Mouse (Mus musculus) ovary, postnatal 36 days (tissue): ENCODE data around the gene Ttc16.

ENCODE experiments used
- DNase-seq: peaks from one replicate; pipeline ENCODE4 v3.0.0; 2022; ENCODE audit warnings: low spot score, mixed read lengths

The Ttc16 gene

DNA sequence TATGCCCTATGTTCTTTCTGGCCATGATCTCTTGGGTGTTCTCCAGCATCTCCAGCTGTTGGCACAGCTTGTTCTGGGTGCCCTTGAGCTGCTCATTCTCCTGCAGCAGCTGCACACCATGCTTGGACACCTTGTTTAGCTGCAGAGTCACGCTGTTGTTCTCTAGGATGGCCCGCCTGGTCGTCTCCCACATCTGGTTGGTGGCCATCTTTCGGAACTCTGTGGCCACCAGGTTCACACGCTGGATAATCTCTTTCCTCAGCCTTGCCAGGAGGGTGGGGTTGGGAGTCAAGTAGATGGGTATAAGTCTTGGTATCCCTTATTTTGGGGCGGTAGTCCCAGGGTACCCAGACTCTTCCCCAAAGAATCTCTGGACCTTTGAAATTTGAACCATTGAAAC is 4.3 kb upstream of the Ttc16 start:
- no peak for DNase-seq

GRCm38 (mm10) chr2:32779131-32779530 is 3.7 kb upstream of the Ttc16 start:
- DNase-seq = peak; percentile 70

DNA sequence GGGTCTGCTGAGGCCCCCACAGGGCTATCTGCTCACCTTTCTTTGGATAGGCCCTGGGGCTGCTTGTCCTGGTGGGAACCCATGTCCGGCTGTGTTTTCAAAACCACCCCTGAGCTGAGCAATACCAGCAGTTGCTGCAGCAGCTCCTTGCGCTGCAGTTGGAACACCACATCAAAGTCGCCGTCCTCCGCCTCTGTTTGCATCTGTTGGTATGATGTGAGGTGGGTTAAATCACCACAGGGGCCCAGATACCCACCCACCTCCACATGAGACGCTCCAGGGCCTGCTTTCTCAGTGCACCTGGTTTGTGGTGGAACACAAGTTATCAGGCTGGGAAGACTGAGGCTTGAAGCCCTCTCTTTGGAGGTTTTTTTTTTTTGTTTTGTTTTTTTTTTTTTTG is 2.6 kb upstream of the Ttc16 start:
- DNase-seq = no peak

- peak; percentile 38 for DNase-seq
Measured at GRCm38 (mm10) chr2:32776192-32776591, 759 bp upstream of the Ttc16 start.

GRCm38 (mm10) chr2:32772626-32773279 is 2.7 kb downstream of the Ttc16 start:
- no peak for DNase-seq

DNA sequence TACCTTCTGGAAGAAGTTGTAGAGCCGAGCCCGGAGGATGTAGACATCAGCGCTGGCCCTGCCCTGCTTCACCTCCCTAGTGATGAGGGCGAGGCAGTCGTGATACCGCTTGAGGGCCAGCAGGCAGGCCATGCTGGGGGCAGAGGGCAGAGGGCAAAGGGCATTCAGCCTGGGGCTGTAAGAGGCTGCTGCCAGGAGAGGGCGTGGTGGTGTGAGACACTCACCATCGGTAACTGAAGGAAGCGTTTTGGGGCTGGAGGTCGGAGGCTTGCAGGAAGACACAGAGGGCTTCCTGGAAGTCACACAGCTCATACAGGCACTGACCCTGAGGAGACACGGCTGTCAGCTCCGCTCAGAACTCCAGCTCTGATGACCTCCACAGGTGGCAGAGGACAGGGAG is 3.5 kb downstream of the Ttc16 start:
- DNase-seq = no peak

DNA sequence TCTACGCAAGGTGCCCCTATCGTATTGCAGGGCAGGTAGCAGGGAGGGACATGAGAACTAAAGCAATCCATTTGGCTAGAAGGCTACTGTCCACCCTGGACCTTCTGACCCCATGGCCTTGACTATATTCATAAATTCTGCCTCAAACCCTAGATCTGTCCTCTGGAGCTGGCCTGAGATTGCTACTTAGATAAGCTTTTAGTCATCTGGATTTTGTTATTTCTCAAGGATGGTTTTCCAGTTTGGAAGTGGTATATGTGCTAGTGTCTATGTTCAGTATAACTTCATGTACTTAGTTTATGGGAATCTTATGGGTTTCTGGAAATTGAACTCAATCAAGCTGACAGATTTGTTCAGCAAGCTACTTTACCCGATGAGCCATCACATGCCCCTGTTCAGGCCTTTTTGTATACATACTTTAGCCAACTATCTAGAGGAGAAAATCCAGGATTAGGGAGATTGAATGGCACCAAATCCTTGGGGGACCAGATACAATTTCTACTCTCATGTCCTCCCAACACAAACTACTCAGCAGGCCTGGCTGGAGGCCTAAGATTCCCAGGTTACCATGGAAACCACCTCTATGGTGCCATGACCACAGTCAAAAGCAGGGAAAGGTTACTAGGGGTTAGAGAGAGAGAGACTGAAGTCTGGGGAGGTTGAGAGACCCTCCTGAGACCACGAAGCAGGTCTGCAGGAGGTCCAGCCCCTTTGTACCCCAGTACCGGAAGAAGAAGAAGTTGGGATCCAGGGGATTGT is 5.9 kb downstream of the Ttc16 start:
- no peak for DNase-seq

GRCm38 (mm10) chr2:32768661-32769285 is 6.7 kb downstream of the Ttc16 start:
- peak; percentile 52 for DNase-seq

DNA sequence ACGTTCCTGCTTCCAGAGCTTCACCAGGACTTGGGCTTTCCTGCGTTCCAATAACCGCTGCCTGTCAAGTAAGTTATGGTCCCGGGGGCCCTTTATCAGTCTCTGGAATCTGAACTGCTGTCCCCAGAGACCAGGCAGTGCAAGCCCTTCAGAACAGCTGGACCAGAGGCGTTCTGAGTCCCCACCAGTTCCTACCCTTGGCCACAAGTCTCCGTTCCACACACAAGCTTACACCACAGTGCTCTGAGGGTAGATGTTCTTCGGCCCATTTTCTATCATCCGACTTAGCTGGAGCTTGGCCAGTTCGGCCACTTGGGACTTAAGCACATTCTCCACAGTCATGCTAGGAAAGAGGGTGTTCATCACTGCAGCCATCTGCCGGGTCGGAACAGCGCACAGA is 8.2 kb downstream of the Ttc16 start:
- no peak for DNase-seq

DNA sequence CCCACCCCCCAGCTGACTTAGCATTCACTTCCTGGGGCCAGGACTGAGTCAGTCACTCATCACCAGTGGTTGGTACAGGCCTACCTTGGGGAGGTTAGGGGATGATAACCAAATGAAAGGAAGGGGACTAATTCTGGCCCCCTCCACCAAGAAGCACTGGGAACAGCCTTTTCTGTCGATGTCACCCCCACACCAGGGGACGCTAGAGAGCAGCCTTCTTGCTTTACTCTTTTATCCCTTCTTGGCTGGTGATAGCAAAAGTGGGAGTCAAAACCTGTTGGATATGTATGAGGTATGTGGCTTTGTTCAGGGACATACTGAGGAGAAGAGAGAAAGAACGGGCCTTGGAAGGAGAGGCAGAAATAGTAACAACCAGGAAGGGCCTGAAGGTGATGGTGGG is 12.1 kb downstream of the Ttc16 start:
- DNase-seq = no peak

DNA sequence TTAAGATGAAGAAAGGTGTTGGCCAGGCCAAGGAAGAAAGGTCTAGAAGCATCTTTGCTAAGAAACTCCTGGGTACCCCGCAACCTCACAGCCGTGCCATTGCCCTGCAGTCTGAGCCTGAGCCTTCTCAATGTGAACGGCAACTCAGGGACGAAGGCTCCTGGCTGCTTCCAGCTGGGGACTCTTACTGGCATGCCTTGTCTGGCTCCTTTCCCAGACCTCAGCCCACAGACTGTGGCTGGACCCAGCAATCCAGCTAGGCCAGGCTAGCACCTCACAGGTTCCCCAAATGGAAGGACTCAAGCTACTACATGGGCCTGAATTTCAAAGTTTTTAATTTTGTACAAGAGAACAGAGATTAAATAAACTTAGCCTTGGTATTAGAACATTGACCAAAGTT is 13.6 kb downstream of the Ttc16 start:
- DNase-seq = no peak

DNA sequence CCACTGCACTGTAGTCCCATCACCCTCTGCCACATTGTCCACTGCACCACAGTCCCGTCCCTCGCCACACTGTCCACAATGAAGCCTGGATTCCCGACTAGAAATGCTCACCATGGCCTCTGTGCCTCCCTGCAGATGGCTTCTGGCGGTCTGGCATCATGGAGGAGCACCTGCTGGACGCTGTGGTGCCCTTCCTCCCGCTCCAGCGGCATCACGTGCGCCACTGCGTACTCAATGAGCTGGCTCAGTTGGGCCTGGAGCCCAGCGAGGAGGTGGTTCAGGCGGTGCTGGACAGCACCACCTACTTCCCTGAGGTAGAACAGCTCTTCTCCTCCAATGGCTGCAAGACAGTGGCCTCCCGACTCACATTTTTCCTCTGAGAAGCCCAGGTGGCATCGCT is 14.1 kb downstream of the Ttc16 start:
- DNase-seq = no peak

- DNase-seq = no peak
Measured at GRCm38 (mm10) chr2:32759001-32759400, 16.4 kb downstream of the Ttc16 start.

GRCm38 (mm10) chr2:32758503-32758902 is 16.9 kb downstream of the Ttc16 start:
- DNase-seq = no peak

DNA sequence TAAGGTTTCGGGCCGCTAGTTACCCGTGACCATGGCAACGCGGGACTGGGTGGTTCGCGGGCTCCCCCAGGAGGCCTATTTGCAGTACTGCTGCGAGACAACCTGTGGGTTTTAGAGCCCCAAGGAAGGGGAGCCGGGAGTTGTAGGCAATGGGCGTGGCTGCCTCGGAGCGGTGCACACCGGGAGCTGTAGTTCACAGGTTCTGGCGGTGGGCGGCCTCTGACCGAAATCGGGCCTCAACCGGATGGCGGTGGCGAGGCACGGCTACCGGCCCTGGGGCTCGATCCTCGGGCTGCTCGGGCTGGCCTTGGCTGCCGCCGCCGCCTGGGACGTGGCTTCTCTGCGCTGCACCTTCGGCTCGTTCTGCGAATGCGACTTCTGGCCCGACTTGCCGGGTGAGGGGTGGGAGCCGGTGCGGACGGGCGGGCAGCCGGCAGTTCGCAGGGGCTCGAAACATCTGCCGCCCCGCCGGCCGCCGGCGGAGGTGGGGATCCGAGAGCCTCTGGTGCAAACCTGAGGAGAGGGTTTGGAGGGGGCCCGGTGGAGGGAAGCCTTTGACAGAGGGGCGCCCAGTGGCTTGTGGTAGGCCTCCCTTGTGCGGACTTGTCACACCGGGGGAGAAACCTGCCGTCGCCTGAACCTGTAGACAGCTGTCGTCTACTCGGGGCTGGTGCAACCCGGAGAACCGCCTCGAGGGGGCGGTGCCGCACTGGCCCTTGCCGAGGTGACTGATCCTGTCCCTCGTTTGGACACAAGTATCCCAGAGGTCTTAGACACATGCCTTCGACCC is 18.2 kb downstream of the Ttc16 start, which contains the start of gene Tor2a:
TSS of gene Tor2a (plus strand) at position 179 of the 790 bp plus-strand sequence.
- DNase-seq = peak; percentile 97

DNA sequence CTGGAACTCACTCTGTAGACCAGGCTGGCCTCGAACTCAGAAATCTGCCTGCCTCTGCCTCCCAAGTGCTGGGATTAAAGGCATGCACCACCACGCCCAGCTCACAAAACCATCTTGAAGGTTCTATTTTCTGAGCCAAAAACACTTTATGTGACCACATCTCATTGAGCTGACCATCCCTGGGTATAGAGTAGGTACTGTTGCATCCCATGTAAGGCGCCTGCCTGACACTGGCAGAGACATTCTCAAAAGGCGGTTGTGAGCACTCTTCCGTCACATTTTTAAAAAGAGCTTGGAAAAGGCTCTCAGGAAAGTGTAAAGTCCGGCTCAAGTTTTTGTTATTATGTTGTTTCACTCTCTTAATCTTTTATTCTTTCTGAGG is 18.8 kb downstream of the Ttc16 start:
- DNase-seq = no peak

DNA sequence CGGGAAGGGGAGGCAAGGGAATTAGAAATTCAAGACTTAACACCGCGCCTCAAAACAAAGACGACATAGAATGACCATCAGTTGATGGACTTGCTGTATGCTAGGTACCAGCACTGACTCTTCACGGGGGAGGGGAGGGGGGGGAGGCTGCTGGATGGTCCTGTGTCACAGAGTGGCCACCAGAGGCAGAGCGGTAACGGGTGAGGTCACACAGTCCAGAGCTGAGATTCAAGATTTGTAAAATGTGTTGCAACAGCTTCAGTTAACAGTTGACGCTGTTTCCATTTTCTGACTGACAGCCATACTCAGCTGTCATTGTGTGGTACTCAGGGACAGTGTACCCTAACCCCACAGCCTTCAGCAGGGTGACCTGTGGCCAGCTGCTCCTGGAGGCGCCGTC is 23.3 kb downstream of the Ttc16 start:
- no peak for DNase-seq

GRCm38 (mm10) chr2:32751665-32752033 is 23.8 kb downstream of the Ttc16 start:
- no peak for DNase-seq

DNA sequence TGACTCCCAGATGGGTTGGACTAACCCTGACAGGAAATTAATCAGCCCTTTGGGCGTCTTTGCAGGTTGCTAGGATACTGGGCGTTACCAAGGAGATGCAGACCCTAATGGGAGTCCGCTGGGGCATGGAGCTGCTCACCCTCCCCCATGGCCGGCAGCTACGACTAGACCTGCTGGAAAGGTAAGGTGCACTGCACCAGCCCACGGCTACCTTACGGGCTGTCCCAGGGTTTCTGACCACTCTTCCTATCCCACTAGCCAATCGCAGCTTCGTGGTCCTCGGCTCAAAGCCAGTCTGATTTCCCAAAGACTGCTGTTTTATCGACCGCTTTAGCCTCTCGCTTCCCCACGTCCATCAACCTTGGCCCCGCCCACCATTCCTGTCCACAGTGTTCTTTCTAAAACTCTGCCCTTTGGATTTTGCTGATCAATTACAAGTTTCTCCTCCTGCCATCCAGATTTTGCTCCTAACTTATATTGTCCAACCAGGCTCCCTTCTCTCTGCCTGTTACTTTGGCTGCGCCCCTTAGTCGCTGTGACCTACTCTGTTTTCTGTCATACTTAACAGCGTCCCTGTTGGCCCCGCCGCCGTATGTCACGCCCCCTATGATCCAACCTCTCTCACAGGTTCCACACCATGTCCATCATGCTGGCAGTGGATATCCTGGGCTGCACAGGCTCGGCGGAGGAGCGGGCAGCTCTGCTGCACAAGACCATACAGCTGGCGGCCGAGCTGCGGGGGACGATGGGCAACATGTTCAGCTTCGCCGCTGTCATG is 24.4 kb downstream of the Ttc16 start:
- peak; percentile 73 for DNase-seq

DNA sequence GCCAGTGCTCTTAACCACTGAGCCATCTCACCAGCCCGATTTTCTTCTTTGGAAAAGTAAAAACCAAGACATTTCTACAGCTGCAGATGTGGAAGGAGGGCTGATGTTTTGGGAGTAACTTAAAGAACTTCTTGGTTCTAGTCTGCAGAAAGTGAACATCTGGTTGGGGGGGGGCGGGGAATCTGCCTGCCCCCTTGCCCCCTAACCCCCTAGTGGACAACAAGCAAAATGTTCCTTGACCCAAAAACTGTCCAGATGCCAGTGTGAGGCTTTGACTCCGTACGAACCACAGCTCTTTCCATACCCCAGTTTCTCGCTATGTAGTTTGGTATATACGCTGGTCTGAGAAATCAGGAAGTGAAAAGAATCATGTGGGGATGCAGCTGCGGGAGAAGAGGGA is 25.2 kb downstream of the Ttc16 start:
- no peak for DNase-seq

DNA sequence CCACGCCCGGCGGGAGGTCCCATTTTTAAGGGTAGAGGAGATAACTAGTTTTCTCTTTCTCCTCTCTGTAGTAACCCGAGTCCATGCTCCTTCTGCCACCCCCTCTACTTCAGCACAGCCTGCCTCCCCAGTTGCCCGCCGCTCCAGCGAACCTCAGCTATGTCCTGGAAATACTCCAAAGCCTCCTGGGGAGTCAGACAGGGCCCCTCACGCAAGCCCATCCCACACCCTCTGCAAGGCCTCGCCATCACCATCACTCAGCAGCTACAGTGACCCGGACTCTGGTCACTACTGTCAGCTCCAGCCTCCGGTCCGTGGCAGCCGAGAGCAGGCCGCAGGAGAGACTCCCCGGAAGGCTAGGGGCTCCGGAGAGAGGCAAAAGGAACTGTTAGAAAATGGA is 26.4 kb downstream of the Ttc16 start:
- no peak for DNase-seq
